Mouse (Mus musculus) neural tube, embryonic 14.5 days (tissue): ENCODE results near the gene Nrxn3. TPM values are rescaled to one million over a fixed set of nuclear protein-coding genes. Genes with fewer than 3 reads are reported as not detected.

Source experiments
- ATAC-seq: fragments of 200-750 bp; cut with Nextera tagmentation; 2 replicates; pipeline ENCODE4 v1.8.0; 2017; ENCODE audit warnings: low read depth, mild to moderate bottlenecking, moderate TSS enrichment, moderate library complexity
- H3K27ac ChIP-seq: fragments of 300-500 bp; sonication (generic); 2 replicates; pipeline ENCODE4 v1.5.1; 2014; ENCODE audit warnings: low read depth, mild to moderate bottlenecking, control low read depth, low read length, moderate library complexity, mixed read lengths
- H3K27me3 ChIP-seq: fragments of 300-500 bp; sonication (generic); 2 replicates; pipeline ENCODE4 v1.6.1; 2014; ENCODE audit warnings: low read length; ENCODE audit not compliant: control insufficient read depth, insufficient read depth
- H3K36me3 ChIP-seq: fragments of 300-500 bp; sonication (generic); 2 replicates; pipeline ENCODE4 v1.6.1; 2014; ENCODE audit warnings: low read length, mixed read lengths; ENCODE audit not compliant: control insufficient read depth, insufficient read depth
- H3K4me1 ChIP-seq: fragments of 300-500 bp; sonication (generic); 2 replicates; pipeline ENCODE4 v1.6.1; 2014; ENCODE audit warnings: low read length; ENCODE audit not compliant: control insufficient read depth, insufficient read depth
- H3K4me2 ChIP-seq: fragments of 300-500 bp; sonication (generic); 2 replicates; pipeline ENCODE4 v1.6.1; 2014; ENCODE audit warnings: mild to moderate bottlenecking, low read depth, low read length, control low read depth
- H3K4me3 ChIP-seq: fragments of 300-500 bp; sonication (generic); 2 replicates; pipeline ENCODE4 v1.5.1; 2014; ENCODE audit warnings: low read depth, low read length, control low read depth, mixed read lengths
- H3K9ac ChIP-seq: fragments of 300-500 bp; sonication (generic); replicated peaks from 2 replicates; pipeline ENCODE4 v1.6.1; 2014; ENCODE audit warnings: low read depth, mild to moderate bottlenecking, control low read depth, low read length, mixed read lengths
- H3K9me3 ChIP-seq: fragments of 300-500 bp; sonication (generic); 2 replicates; pipeline ENCODE4 v1.6.1; 2016; ENCODE audit warnings: low read length; ENCODE audit not compliant: control insufficient read depth
- WGBS: fragments of 180-500 bp; shearing (Covaris S2); extraction: QIAGEN DNeasy Blood & Tissue Kit; methylation state at CpG from one replicate; pipeline ENCODE4 v1.1.7; 2014; 5-methylcytosine and 5-hydroxymethylcytosine counted together
- polyA plus RNA-seq: library from polyadenylated mRNA; unstranded; fragments of >200 nt; fragmentation: Nextera tagmentation; extraction: Ambion mirVana; gene quantifications from 2 replicates; pipeline ENCODE4 v1.2.1, GENCODE M21; 2014

The Nrxn3 gene
- polyA plus RNA-seq, 1 experiment from 2014 or later, result 159 TPM

DNA sequence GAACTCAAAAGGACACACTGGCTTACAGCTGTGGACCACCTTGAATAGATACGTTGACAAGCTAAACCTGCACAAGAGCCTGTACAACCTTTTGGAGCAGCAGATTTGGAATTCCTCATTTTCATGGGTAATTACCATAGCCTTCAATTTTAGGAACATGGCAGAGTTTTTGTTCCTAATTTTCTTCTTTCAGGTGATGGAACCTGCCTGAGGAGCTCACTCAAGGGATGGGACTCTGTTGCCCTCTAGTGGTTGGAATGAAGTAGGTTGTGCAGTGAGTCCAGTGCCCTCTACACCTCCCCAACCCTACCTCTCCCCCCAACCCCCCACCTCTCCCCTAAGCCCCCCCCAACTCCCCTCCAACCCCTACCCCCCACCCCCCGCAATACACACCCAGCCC is 411.7 kb downstream of the Nrxn3 start:
- H3K9me3 ChIP-seq, result no peaks in the 10 kb centered on the region
- H3K9ac ChIP-seq, result no peak overlapping the region
- 73% methylated on average over 2 of the region's 2 CpGs for WGBS
- no peak overlapping the region for H3K27ac ChIP-seq
- H3K4me2 ChIP-seq, result no peak overlapping the region
- no peak overlapping the region for H3K4me3 ChIP-seq
- no peaks in the 10 kb centered on the region; the same call in 1 of the 2 replicates for H3K4me1 ChIP-seq
- no peaks in the 10 kb centered on the region for H3K36me3 ChIP-seq
- 0 out of 2 replicates have a peak, but pooled peaks have one; percentile 51 for ATAC-seq
- no peaks in the 10 kb centered on the region for H3K27me3 ChIP-seq

DNA sequence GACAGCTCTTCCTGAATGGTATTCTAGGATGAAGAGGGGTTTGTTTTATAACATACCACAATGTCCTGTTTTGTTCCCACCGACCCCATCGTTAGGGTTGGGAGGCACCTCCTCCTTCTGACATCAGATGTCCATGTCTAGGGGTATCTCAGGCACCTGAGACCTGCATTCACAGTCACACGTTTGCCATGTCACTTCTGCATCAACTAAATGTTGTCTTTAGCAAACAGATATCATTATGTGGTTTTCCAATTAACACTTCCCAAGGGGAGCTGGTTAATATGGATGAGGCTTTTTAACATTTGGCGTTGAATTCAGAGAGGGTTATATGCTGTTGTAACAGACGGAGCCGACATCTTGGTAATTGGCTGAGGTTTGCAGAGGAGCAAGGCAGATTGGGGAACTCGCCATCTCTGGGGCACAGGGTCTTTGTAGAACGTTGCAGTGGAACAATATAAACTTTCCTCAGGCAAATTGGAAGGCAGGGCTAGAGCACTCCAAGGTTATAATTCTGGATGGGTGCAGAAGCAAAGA is 412.2 kb downstream of the Nrxn3 start:
- no peak for ATAC-seq
- H3K4me3 ChIP-seq, result no peak overlapping the region
- H3K4me1 ChIP-seq, result no peaks in the 10 kb centered on the region
- H3K9me3 ChIP-seq, result no peaks in the 10 kb centered on the region
- no peak overlapping the region for H3K9ac ChIP-seq
- H3K4me2 ChIP-seq, result no peak overlapping the region
- H3K27ac ChIP-seq, result no peak overlapping the region
- H3K36me3 ChIP-seq, result no peaks in the 10 kb centered on the region
- WGBS, result 34% methylated on average over 8 of the region's 8 CpGs
- no peaks in the 10 kb centered on the region for H3K27me3 ChIP-seq

DNA sequence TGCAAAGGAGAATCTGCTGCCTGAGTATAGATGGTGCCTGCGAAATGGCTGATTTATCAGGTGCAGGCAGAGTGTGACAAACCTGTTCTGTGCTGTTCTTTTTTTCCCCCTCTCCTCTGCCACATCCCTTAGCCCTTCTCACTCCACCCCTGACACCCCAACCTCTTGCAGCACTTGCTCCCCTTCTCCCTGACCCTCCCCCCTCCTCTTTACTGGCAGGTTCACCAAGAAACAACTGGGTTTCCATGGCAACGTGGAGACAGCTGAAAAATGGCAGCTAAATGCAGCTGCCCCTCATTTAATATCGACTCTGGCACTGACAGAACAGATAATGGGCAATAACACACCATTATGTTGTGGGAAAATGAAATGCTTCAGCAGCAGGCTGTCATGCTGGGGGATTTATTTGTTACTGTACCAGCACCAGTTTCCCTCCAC is 426.3 kb downstream of the Nrxn3 start:
- peak; percentile 92 for ATAC-seq
- Histone ChIP-seq H3K4me2 (peak overlapping the region; percentile 15; the same call in 1 of the 2 replicates), H3K9me3 (no peaks in the 10 kb centered on the region), H3K4me1 (peaks cover 15% of the 10 kb centered on the region), H3K36me3 (no peaks in the 10 kb centered on the region), H3K27me3 (no peaks in the 10 kb centered on the region), H3K9ac (no peak overlapping the region; the same call in 1 of the 2 replicates), H3K27ac (peak overlapping the region; percentile 56), H3K4me3 (no peak overlapping the region)
- WGBS, result 9% methylated on average over 3 of the region's 3 CpGs

DNA sequence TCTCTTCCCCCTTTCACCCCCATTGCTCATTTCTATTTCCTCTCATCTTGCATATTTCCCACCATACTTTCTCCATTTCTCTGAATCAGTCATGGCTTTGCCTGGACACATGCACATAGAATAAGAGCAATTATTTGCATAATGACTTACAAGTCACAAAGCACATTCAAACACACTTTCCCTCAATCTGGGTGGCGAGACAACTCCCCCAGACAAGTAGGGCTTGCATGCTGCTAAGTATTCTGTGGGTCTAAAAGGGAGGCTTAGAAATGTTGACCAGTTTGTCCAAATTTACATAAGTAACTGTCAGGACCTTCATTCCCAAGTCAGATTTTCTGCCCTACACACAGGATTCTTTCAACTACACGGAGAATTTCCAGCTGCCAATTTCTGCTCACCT is 426.8 kb downstream of the Nrxn3 start:
- no peaks in the 10 kb centered on the region for H3K36me3 ChIP-seq
- peaks cover 15% of the 10 kb centered on the region for H3K4me1 ChIP-seq
- H3K4me2 ChIP-seq, result peak overlapping the region; percentile 15; the same call in 1 of the 2 replicates
- H3K9ac ChIP-seq, result no peak overlapping the region; the same call in 1 of the 2 replicates
- no peak overlapping the region for H3K4me3 ChIP-seq
- WGBS, result 23% methylated on average over 2 of the region's 2 CpGs
- no peaks in the 10 kb centered on the region for H3K9me3 ChIP-seq
- ATAC-seq, result peak; percentile 52; the same call in 1 of the 2 replicates
- peak overlapping the region; percentile 56; the same call in 1 of the 2 replicates for H3K27ac ChIP-seq
- H3K27me3 ChIP-seq, result no peaks in the 10 kb centered on the region

DNA sequence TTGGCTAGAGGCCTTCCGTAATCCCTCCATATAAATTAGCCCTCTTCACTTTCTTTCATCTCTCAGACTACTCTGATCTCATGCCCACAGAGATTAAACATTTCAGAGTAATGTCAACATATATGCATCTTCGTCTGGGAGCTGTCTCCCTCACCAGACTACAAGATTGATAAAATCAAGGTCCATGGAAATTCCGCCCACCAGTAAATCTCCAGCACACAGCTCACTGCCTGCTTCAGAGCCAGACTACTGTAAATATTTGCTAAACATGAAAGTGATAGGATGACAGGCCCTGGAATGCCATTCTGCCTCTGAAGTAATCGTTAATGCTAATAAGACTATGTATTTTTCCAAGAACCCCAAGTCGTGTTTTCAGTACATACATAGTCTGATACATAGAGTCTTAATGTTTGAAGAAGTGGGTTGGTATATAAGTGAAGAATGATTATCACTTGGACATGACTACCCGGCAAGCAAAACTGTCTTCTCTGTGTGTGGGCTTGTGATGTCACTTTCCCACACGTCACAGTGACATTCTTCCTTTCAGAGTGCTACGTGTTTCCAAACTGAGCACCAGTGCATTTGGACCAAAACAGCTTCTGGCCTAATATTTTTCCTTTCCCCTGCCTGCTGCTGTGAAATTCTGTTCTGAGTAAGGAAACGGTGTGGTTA is 433.5 kb downstream of the Nrxn3 start:
- H3K36me3 ChIP-seq, result no peaks in the 10 kb centered on the region
- ATAC-seq, result no peak
- no peak overlapping the region; the same call in 1 of the 2 replicates for H3K27ac ChIP-seq
- H3K9me3 ChIP-seq, result no peaks in the 10 kb centered on the region
- no peak overlapping the region for H3K4me2 ChIP-seq
- no peak overlapping the region for H3K4me3 ChIP-seq
- H3K9ac ChIP-seq, result no peak overlapping the region
- no peaks in the 10 kb centered on the region for H3K4me1 ChIP-seq
- H3K27me3 ChIP-seq, result no peaks in the 10 kb centered on the region
- WGBS, result 82% methylated on average over 9 of the region's 9 CpGs

DNA sequence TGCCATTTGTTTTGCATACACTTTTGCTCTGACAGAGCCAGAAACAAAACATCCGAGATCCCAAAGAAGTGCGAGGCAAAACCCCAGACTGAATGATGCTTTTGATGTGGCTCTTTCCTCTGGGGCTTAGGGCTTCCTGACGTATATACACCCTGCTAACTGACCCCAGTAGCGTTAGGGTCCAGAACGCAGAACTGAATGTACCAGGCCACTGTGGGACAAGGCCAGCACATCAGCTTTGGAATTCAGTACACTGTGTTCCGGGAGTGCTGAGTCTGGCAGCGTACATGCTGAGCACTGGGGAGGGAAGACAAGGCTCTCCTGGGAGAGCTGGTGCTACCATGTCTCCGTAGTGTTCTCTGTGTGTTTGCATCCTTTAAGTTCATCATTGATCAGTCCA is 436.7 kb downstream of the Nrxn3 start:
- 73% methylated on average over 8 of the region's 8 CpGs for WGBS
- Histone ChIP-seq H3K4me3 (no peak overlapping the region), H3K4me1 (no peaks in the 10 kb centered on the region), H3K27me3 (no peaks in the 10 kb centered on the region), H3K27ac (no peak overlapping the region), H3K36me3 (no peaks in the 10 kb centered on the region), H3K4me2 (no peak overlapping the region), H3K9ac (no peak overlapping the region), H3K9me3 (no peaks in the 10 kb centered on the region)
- ATAC-seq, result no peak

DNA sequence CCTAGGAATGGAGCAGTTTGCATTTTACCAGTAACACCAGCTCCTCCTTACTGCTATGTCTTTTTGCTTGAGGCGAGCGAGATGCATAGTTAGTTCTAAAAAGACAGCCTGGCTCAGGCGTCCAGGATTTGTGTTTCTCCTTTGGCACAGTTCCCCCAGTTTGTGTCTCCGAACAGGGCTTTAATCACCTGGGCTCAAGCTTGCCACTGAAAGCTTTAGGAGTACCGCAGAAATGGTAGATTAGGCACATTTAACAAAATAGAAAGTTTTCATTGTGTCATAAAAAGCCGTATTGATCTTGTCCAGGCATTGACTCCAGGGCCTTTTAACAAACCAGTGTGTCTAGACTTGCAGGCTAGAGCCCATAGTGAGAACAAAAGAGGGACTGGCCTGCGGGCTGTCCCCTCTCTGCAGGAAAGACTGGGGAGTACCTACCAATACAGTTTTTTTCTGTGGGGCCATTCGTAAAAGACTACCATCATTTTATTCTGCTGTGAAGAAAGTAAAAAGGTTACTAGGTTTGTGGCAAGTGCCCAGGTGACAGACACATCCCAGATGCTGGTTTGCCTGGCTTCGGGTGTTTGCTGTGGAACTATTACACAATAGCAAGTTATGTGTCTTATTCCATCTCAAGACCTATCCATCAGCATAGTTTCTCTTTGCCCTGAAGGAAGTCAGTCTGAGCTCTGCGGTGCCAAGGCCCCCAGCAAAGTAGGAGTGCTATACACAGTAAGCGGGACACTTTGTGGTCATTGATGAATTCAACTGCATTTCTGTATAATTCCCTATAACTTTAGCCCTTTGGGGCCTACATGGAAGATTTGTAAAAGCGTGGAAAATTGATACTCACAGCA is 451.9 kb downstream of the Nrxn3 start:
- H3K9ac ChIP-seq, result no peak overlapping the region
- H3K9me3 ChIP-seq, result no peaks in the 10 kb centered on the region
- H3K27me3 ChIP-seq, result no peaks in the 10 kb centered on the region
- no peak overlapping the region for H3K4me2 ChIP-seq
- H3K27ac ChIP-seq, result no peak overlapping the region
- no peak for ATAC-seq
- H3K4me1 ChIP-seq, result no peaks in the 10 kb centered on the region
- 34% methylated on average over 12 of the region's 12 CpGs for WGBS
- no peaks in the 10 kb centered on the region for H3K36me3 ChIP-seq
- no peak overlapping the region for H3K4me3 ChIP-seq

DNA sequence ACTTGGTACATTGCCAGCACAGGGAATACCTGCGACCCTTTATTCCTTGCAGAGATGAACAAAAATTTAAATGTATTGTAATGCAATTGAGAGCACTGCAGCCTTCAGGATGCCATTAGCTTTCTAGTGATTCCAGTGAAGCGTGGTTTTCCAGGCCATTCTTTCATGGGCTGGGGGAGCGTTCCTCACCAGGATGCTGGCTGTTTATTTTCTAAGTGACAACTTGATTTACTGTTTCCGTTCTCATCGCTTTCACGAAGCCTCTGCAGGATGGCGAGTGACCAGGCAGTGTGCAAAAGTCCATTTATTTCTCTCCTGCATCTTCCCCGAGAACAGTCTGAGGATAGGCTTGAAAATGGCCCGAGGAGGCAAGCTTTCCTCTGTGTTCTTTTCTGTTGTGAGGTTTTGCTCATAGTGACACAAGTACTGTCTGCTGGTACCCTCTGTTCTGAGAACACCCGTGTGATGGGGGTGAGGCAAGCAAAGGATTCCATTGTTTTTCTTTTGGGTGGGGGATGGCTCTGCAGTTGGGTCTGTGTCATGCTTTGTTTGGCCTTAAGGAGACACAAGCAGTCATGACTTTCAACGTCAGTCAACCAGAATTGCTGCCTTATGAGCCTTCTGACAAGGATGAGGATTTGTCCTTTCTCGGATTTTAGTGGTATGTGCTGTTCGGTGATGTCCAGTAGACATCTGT is 457.4 kb downstream of the Nrxn3 start:
- peak overlapping the region; percentile 65 for H3K27ac ChIP-seq
- ATAC-seq, result peak; percentile 38; the same call in 1 of the 2 replicates

More for the DNA sequence above, 457.4 kb downstream of the Nrxn3 start:
- 16% methylated on average over 13 of the region's 13 CpGs for WGBS
- Histone ChIP-seq H3K36me3 (no peaks in the 10 kb centered on the region), H3K9me3 (no peaks in the 10 kb centered on the region), H3K4me3 (no peak overlapping the region), H3K9ac (no peak overlapping the region), H3K27me3 (no peaks in the 10 kb centered on the region), H3K4me2 (no peak overlapping the region), H3K4me1 (peaks cover 8% of the 10 kb centered on the region)
